Mouse (Mus musculus) MEL (cell line): Measurements from ENCODE around the gene Cdc25a.

Experiments used
- CTCF ChIP-seq, 3 experiments: IDR thresholded peaks in 2 of 3; conservative IDR thresholded peaks in 1 of 3; 2 replicates each; pipeline ENCODE4 v1.5.1; 2011 to 2012; ENCODE audit warnings: low read length in 3 of 3, low read depth in 2 of 3, mild to moderate bottlenecking in 2 of 3, improper control_type of control experiment in 1 of 3, inconsistent platforms in 1 of 3, mixed read lengths in 1 of 3, moderate library complexity in 1 of 3; ENCODE audit not compliant: control insufficient read depth in 1 of 3, insufficient read depth in 1 of 3, poor library complexity in 1 of 3, severe bottlenecking in 1 of 3
- EP300 ChIP-seq, 2 experiments: IDR thresholded peaks; 2 replicates each; pipeline ENCODE4 v1.6.1; 2011; ENCODE audit warnings: improper control_type of control experiment in 2 of 2, low read length in 2 of 2, low read depth in 1 of 2, mild to moderate bottlenecking in 1 of 2

DNA sequence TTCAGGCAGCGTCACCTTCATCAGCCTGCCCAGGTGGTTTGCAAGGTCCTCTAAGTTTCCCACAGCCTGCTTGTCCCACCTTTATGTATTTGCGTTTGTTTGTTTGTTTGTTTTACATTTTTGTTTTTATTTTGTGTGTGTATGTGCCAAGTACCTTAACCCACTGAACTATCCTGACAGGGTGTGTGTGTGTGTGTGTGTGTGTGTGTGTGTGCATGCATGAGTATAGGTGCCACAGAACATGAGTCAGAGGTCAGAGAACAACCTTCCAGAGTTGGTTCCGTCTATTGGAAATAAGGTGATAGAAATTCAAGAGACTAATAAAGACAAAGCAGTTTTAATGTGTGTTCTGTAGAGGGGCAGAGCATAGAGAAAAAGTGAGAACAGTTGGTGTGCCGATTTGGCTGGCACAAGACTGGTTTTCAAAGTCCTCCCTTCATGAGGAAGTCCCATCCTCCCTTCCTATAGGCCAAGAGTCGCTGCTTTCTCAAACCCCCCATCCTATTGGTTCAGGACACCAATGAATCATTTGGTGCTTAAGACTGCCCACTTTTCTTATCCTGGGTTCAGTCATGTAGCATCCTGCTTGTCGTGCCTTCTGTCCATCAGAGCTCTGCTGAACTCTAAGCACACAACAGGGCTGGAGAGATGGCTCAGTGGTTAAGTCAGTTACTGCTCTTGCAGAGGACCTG is 32.5 kb downstream of the Cdc25a start:
- TF ChIP-seq CTCF (IDR thresholded peaks at IDR 0.05 in 2 of 3, conservative IDR thresholded peaks at IDR 0.05 in 1 of 3; ENCODE audit: control insufficient read depth in 1 of 3, insufficient read depth in 1 of 3, low read depth in 2 of 3, low read length in 3 of 3, poor library complexity in 1 of 3, severe bottlenecking in 1 of 3) = no peak
- TF ChIP-seq EP300 (IDR thresholded peaks at IDR 0.05; ENCODE audit: low read depth in 1 of 2, low read length in 2 of 2) = peak in 1 of 2 experiments; percentile 20; a peak in 1 of 4 replicates
